24 mouse cellular contexts compared by ENCODE assay signal in genomic region chr2:117745767-117746166, GRCm38 (mm10).
DNase-seq lines count a peak whose midpoint lies in the region; ATAC-seq lines count a peak whose summit lies in the region.
"Had no signal": no experiment of that assay in that cellular context is flagged by ENCODE, and none has a peak within 500 bp of the region (broad histone marks: within the 10 kb centered on the region; RNA-seq: fewer than 3 reads in every experiment).

No protein-coding gene starts in this region.

- H3K9ac ChIP-seq in heart, embryonic 13.5 days = no peak overlapping the region
- H3K9ac ChIP-seq: forebrain, embryonic 12.5 days; hindbrain, embryonic 15.5 days; limb, embryonic 15.5 days; liver, embryonic 14.5 days had no signal

- 0 out of 2 replicates have a peak overlapping the region, but pooled peaks have one; percentile 46 for H3K27ac ChIP-seq in heart, embryonic 13.5 days (replicated peaks)
- H3K27ac ChIP-seq: forebrain, embryonic 12.5 days; gastrocnemius, adult 2 months; heart, embryonic 10.5 days; hindbrain, embryonic 15.5 days; limb, embryonic 15.5 days; liver, embryonic 14.5 days; macrophage had no signal

- peaks cover 3% of the 10 kb centered on the region; the same call in 1 of the 2 replicates for H3K9me3 ChIP-seq in heart, embryonic 13.5 days
- H3K9me3 ChIP-seq: forebrain, embryonic 12.5 days; heart, embryonic 10.5 days; hindbrain, embryonic 15.5 days; limb, embryonic 15.5 days had no signal

- DNase-seq in heart, postnatal 25 days (ENCODE audit: low spot score) = no peak
- DNase-seq in 3T3-L1 (ENCODE audit: low read depth, low spot score) = peak; percentile 68
- peak; percentile 21 for DNase-seq in NIH3T3 (ENCODE audit: low read depth)
- peak; percentile 14 for DNase-seq in lung, postnatal 10 days
- DNase-seq in retina, embryonic 14.5 days (ENCODE audit: low spot score) = no peak
- no peak for DNase-seq in urinary bladder, postnatal 10 days (ENCODE audit: low spot score)
- DNase-seq: adrenal gland, adult 8-10 months; cerebellum, adult 9-10 months; gastrocnemius, adult 2 months; kidney, adult 8-10 months; kidney, postnatal 14 days; left cerebral cortex, postnatal 4 days; right cerebral cortex, adult 18-20 months; right cerebral cortex, postnatal 4 days; thymus, adult 18-20 months; thymus, postnatal 36 days had no signal

- no peaks in the 10 kb centered on the region for H3K27me3 ChIP-seq in heart, embryonic 13.5 days (replicated peaks)
- H3K27me3 ChIP-seq: forebrain, embryonic 12.5 days; hindbrain, embryonic 15.5 days; limb, embryonic 15.5 days had no signal

- 35% methylated on average over 2 of the region's 2 CpGs for WGBS in heart, embryonic 13.5 days

- H3K4me2 ChIP-seq in heart, embryonic 13.5 days = no peak overlapping the region
- H3K4me2 ChIP-seq: forebrain, embryonic 12.5 days; hindbrain, embryonic 15.5 days; limb, embryonic 15.5 days had no signal

- ATAC-seq in heart, embryonic 13.5 days (ENCODE audit: extremely low read depth, insufficient number of reproducible peaks, low FRiP score, low TSS enrichment) = no peak

- H3K4me1 ChIP-seq in heart, embryonic 13.5 days = peaks cover 16% of the 10 kb centered on the region
- H3K4me1 ChIP-seq: forebrain, embryonic 12.5 days; heart, embryonic 10.5 days; hindbrain, embryonic 15.5 days; limb, embryonic 15.5 days had no signal

- no peaks in the 10 kb centered on the region for H3K36me3 ChIP-seq in heart, embryonic 13.5 days
- H3K36me3 ChIP-seq: forebrain, embryonic 12.5 days; heart, embryonic 10.5 days; hindbrain, embryonic 15.5 days; limb, embryonic 15.5 days had no signal

- no peak overlapping the region for H3K4me3 ChIP-seq in heart, embryonic 13.5 days
- H3K4me3 ChIP-seq: erythroblast, embryonic 14.5 days; forebrain, embryonic 12.5 days; gastrocnemius, adult 2 months; heart, embryonic 10.5 days; hindbrain, embryonic 15.5 days; limb, embryonic 15.5 days had no signal

- intact Hi-C loops in heart, postnatal 25 days (cut with DNase I) = no loop called here

Comparison
In these comparisons a context has a peak if more than half of its experiments do, and no peak if none do; other contexts are left out.
1. DNase-seq: peak in 3T3-L1 (single experiment), NIH3T3 (single experiment) and lung, postnatal 10 days (single experiment); none in heart, postnatal 25 days (single experiment), retina, embryonic 14.5 days (single experiment) and urinary bladder, postnatal 10 days (single experiment).